Mouse (Mus musculus) ES-Bruce4 (cell line): ENCODE measurements at regions not wholly inside any gene's neighbourhood (a gene's known extent, or its start where the extent isn't known, plus 50 kb on each side); places are given as distances from the start of the nearest gene placed in this dataset.

Source experiments
- EP300 ChIP-seq: IDR thresholded peaks from 2 replicates; pipeline ENCODE4 v1.6.1; 2011; ENCODE audit warnings: low read depth, low read length; ENCODE audit not compliant: insufficient read depth
- POLR2A ChIP-seq: IDR thresholded peaks from one replicate; pipeline ENCODE4 v1.8.1; 2011; ENCODE audit warnings: low read length; ENCODE audit not compliant: insufficient read depth

DNA sequence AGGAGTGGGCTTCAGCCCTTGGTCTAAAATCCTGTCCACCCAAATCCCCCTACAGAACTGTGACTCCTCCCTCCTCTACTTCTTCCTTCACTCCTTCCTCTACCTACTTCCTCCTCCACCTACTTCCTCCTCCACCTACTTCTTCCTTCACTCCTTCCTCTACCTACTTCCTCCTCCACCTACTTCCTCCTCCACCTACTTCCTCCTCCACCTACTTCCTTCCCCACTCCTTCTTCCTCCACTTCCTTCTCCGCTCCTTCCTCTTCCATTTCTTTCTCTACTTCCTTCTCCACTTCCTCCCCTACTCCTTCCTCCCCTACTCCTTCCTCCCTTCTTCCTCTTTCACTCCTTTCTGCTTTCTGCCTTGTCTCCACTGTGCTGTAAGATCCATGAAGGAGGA lies 152.9 kb downstream of the Zfp36l2 start:
- TF ChIP-seq POLR2A (no peak), EP300 (no peak)
